ENCODE assay signal across 41 mouse cellular contexts in the genomic region with DNA sequence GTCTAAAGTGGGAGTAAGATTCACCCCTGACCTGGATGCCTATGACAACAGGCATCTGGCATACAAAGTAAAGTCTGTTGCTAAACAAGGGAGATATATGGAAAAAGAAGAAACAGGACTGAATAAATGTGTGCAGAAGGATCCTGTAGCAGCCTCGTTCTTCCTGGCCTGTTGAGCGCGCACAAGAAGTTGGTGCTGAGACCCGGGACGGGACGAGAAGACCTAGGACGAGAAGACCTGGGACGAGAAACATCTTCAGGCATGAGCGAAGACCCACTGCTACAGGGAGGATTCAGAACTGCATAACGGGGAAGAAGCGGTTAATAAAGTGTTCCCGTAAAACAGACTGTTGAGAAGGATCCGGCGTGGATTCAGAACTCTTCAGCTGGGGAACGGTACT. TPM values are rescaled to one million over a fixed set of nuclear protein-coding genes. Genes with fewer than 3 reads are reported as not detected.
"Had no signal": no experiment of that assay in that cellular context is flagged by ENCODE, and none has a peak within 500 bp of the region (broad histone marks: within the 10 kb centered on the region; RNA-seq: fewer than 3 reads in every experiment).

No protein-coding gene starts in this region.

RNA-seq across cellular contexts. Expression of gene Gm5169, which starts 46.2 kb away (rescaled TPM):
- total RNA-seq: heart, postnatal 10 days; heart, postnatal 14 days; heart, postnatal 25 days; heart, postnatal 36 days; heart, postnatal 4 days; hematopoietic stem cell, adult 5-6 weeks; layer of hippocampus, adult 18-20 months; layer of hippocampus, adult 2 months; layer of hippocampus, adult 8-10 months; layer of hippocampus, postnatal 10 days; layer of hippocampus, postnatal 14 days; layer of hippocampus, postnatal 25 days; layer of hippocampus, postnatal 36 days; left cerebral cortex, adult 18-20 months; left cerebral cortex, adult 2 months had no signal
- polyA plus RNA-seq: heart, embryonic 10.5 days; heart, embryonic 11.5 days; heart, embryonic 12.5 days; heart, embryonic 13.5 days; heart, embryonic 14.5 days; heart, embryonic 15.5 days; heart, embryonic 16.5 days; heart, postnatal 0 days; hindbrain, embryonic 10.5 days; hindbrain, embryonic 11.5 days; hindbrain, embryonic 12.5 days; hindbrain, embryonic 13.5 days; hindbrain, embryonic 14.5 days; hindbrain, embryonic 15.5 days; hindbrain, embryonic 16.5 days; inflammation-experienced regulatory T-cells, adult 6 months; intestine, embryonic 14.5 days; intestine, embryonic 15.5 days; intestine, embryonic 16.5 days; intestine, postnatal 0 days; kidney, adult 2 months; kidney, embryonic 14.5 days; kidney, embryonic 15.5 days; kidney, embryonic 16.5 days; kidney, postnatal 0 days; large intestine, adult 2 months had no signal
